In the genomic region with DNA sequence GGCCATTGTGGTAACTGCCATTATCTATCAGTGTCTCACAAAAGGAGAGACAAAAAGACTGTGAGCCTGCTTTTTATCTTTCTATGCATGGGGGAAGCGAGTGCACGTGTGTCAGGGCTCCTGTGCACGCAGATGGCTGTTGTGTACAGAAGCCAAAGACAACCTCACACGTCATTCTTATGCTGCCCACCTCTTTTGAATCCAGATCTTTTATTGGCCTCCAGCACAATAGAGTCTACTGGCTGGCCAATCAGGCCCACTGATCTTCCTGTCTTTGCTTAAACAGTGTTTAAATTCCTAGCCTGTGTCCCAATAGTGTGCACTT, we compare ENCODE assay signal across 21 mouse cellular contexts. TPM values are rescaled to one million over a fixed set of nuclear protein-coding genes. Genes with fewer than 3 reads are reported as not detected.
DNase-seq lines count a peak whose midpoint lies in the region; ATAC-seq lines count a peak whose summit lies in the region.
"Had no signal": no experiment of that assay in that cellular context is flagged by ENCODE, and none has a peak within 500 bp of the region (broad histone marks: within the 10 kb centered on the region; RNA-seq: fewer than 3 reads in every experiment).

No protein-coding gene starts in this region.

- ATAC-seq in hindbrain, embryonic 15.5 days (ENCODE audit: low FRiP score, low read depth) = 0 out of 2 replicates have a peak, but pooled peaks have one; percentile 23
- ATAC-seq in midbrain, embryonic 15.5 days (replicated peaks) = peak; percentile 78
- no peak for ATAC-seq in granulocyte monocyte progenitor cell, adult 5-6 weeks (replicated peaks; ENCODE audit: poor library complexity, severe bottlenecking)
- ATAC-seq: CD4-positive, CD25-positive, alpha-beta regulatory T cell, adult 4 months; Patski had no signal

- H3K4me1 ChIP-seq in hindbrain, embryonic 15.5 days (replicated peaks) = no peaks in the 10 kb centered on the region
- H3K4me1 ChIP-seq in midbrain, embryonic 15.5 days = peaks cover 8% of the 10 kb centered on the region; the same call in 1 of the 2 replicates
- H3K4me1 ChIP-seq: stomach, embryonic 15.5 days had no signal

- DNase-seq in Muller cell, postnatal 12 days (ENCODE audit: inconsistent ontology term) = peak; percentile 82
- peak; percentile 48 for DNase-seq in embryo, embryonic 10.5 days (ENCODE audit: low spot score)
- DNase-seq in cerebellum, adult 8-10 months = no peak
- DNase-seq in c-Kit-positive CD71-positive TER-119-positive erythroid progenitor cells, embryonic 14.5 days (ENCODE audit: low spot score) = no peak
- DNase-seq: cerebellum, postnatal 25 days; gastrocnemius, adult 2 months; thymus, postnatal 14 days had no signal

- no peak overlapping the region for H3K27ac ChIP-seq in hindbrain, embryonic 15.5 days (replicated peaks)
- H3K27ac ChIP-seq in midbrain, embryonic 15.5 days = no peak overlapping the region
- H3K27ac ChIP-seq: gastrocnemius, adult 2 months; liver, embryonic 14.5 days; macrophage; stomach, embryonic 15.5 days had no signal

- no peak overlapping the region for H3K4me3 ChIP-seq in hindbrain, embryonic 15.5 days
- H3K4me3 ChIP-seq in midbrain, embryonic 15.5 days = no peak overlapping the region
- H3K4me3 ChIP-seq: erythroblast, embryonic 14.5 days; gastrocnemius, adult 2 months; stomach, embryonic 15.5 days had no signal

- H3K36me3 ChIP-seq in hindbrain, embryonic 15.5 days = no peaks in the 10 kb centered on the region
- no peaks in the 10 kb centered on the region for H3K36me3 ChIP-seq in midbrain, embryonic 15.5 days (replicated peaks)
- H3K36me3 ChIP-seq: stomach, embryonic 15.5 days had no signal

- no peaks in the 10 kb centered on the region for H3K27me3 ChIP-seq in hindbrain, embryonic 15.5 days
- no peaks in the 10 kb centered on the region for H3K27me3 ChIP-seq in midbrain, embryonic 15.5 days (replicated peaks)
- H3K27me3 ChIP-seq: Patski; stomach, embryonic 15.5 days had no signal

- WGBS in hindbrain, embryonic 15.5 days = 25% methylated on average over 4 of the region's 4 CpGs
- 13% methylated on average over 4 of the region's 4 CpGs for whole genome bisulfite sequencing in midbrain, embryonic 15.5 days

- no peak overlapping the region for H3K4me2 ChIP-seq in hindbrain, embryonic 15.5 days
- H3K4me2 ChIP-seq in midbrain, embryonic 15.5 days = peak overlapping the region; percentile 26; the same call in 1 of the 2 replicates
- H3K4me2 ChIP-seq: heart, embryonic 11.5 days; stomach, embryonic 15.5 days had no signal

- H3K9me3 ChIP-seq in hindbrain, embryonic 15.5 days = no peaks in the 10 kb centered on the region
- H3K9me3 ChIP-seq in midbrain, embryonic 15.5 days = no peaks in the 10 kb centered on the region
- H3K9me3 ChIP-seq: stomach, embryonic 15.5 days had no signal

- H3K9ac ChIP-seq in hindbrain, embryonic 15.5 days = no peak overlapping the region
- no peak overlapping the region for H3K9ac ChIP-seq in midbrain, embryonic 15.5 days
- H3K9ac ChIP-seq: liver, embryonic 14.5 days; stomach, embryonic 15.5 days had no signal

RNA-seq across cellular contexts. Expression of a gene that starts 21.6 kb away (rescaled TPM):
- polyA plus RNA-seq in hindbrain, embryonic 15.5 days (2015; fragmentation: Nextera tagmentation; extraction: Ambion mirVana) = not detected in 2 replicates
- polyA plus RNA-seq in midbrain, embryonic 15.5 days (2015; fragmentation: Nextera tagmentation; extraction: Ambion mirVana) = not detected in 2 replicates
- total RNA-seq in granulocyte monocyte progenitor cell, adult 5-6 weeks (2014; fragmentation: Nextera tagmentation) = not detected in 2 replicates
- not detected in 2 replicates for total RNA-seq in granulocyte monocyte progenitor cell, adult 5-6 weeks (2017)
- total RNA-seq: gastrocnemius, adult 2 months; layer of hippocampus, adult 8-10 months; left cerebral cortex, postnatal 36 days; neutrophil, adult 5-6 weeks had no signal
- polyA plus RNA-seq: CD4-positive, CD25-positive, alpha-beta regulatory T cell, adult 4 months; erythroblast, embryonic 14.5 days; heart, embryonic 11.5 days; macrophage had no signal

RNA-seq across cellular contexts. Expression of a gene that starts 25.7 kb away (rescaled TPM):
- not detected in 2 replicates for polyA plus RNA-seq in hindbrain, embryonic 15.5 days (2015; fragmentation: Nextera tagmentation; extraction: Ambion mirVana)
- polyA plus RNA-seq in midbrain, embryonic 15.5 days (2015; fragmentation: Nextera tagmentation; extraction: Ambion mirVana) = not detected in 2 replicates
- total RNA-seq in granulocyte monocyte progenitor cell, adult 5-6 weeks (2014; fragmentation: Nextera tagmentation) = not detected in 2 replicates
- not detected in 2 replicates for total RNA-seq in granulocyte monocyte progenitor cell, adult 5-6 weeks (2017)
- total RNA-seq: gastrocnemius, adult 2 months; layer of hippocampus, adult 8-10 months; left cerebral cortex, postnatal 36 days; neutrophil, adult 5-6 weeks had no signal
- polyA plus RNA-seq: erythroblast, embryonic 14.5 days; heart, embryonic 11.5 days; macrophage had no signal

RNA-seq across cellular contexts. Expression of a gene that starts 40.7 kb away (rescaled TPM):
- not detected in 2 replicates for polyA plus RNA-seq in hindbrain, embryonic 15.5 days (2015; fragmentation: Nextera tagmentation; extraction: Ambion mirVana)
- polyA plus RNA-seq in midbrain, embryonic 15.5 days (2015; fragmentation: Nextera tagmentation; extraction: Ambion mirVana) = not detected in 2 replicates
- not detected in 2 replicates for total RNA-seq in granulocyte monocyte progenitor cell, adult 5-6 weeks (2014; fragmentation: Nextera tagmentation)
- not detected in 2 replicates for total RNA-seq in granulocyte monocyte progenitor cell, adult 5-6 weeks (2017)
- total RNA-seq: gastrocnemius, adult 2 months; layer of hippocampus, adult 8-10 months; left cerebral cortex, postnatal 36 days; neutrophil, adult 5-6 weeks had no signal
- polyA plus RNA-seq: CD4-positive, CD25-positive, alpha-beta regulatory T cell, adult 4 months; erythroblast, embryonic 14.5 days; heart, embryonic 11.5 days; kidney, embryonic 14.5 days; liver, embryonic 14.5 days; macrophage; Patski; stomach, embryonic 15.5 days had no signal

RNA-seq across cellular contexts. Expression of a gene that starts 41.0 kb away (rescaled TPM):
- polyA plus RNA-seq in hindbrain, embryonic 15.5 days (2015; fragmentation: Nextera tagmentation; extraction: Ambion mirVana) = not detected in 2 replicates
- polyA plus RNA-seq in midbrain, embryonic 15.5 days (2015; fragmentation: Nextera tagmentation; extraction: Ambion mirVana) = not detected in 2 replicates
- not detected in 2 replicates for total RNA-seq in granulocyte monocyte progenitor cell, adult 5-6 weeks (2014; fragmentation: Nextera tagmentation)
- not detected in 2 replicates for total RNA-seq in granulocyte monocyte progenitor cell, adult 5-6 weeks (2017)
- total RNA-seq: gastrocnemius, adult 2 months; layer of hippocampus, adult 8-10 months; left cerebral cortex, postnatal 36 days; neutrophil, adult 5-6 weeks had no signal
- polyA plus RNA-seq: CD4-positive, CD25-positive, alpha-beta regulatory T cell, adult 4 months; erythroblast, embryonic 14.5 days; heart, embryonic 11.5 days; kidney, embryonic 14.5 days; liver, embryonic 14.5 days; macrophage; Patski; stomach, embryonic 15.5 days had no signal

RNA-seq across cellular contexts. Expression of a gene that starts 54.0 kb away (rescaled TPM):
- not detected in 2 replicates for polyA plus RNA-seq in hindbrain, embryonic 15.5 days (2015; fragmentation: Nextera tagmentation; extraction: Ambion mirVana)
- polyA plus RNA-seq in midbrain, embryonic 15.5 days (2015; fragmentation: Nextera tagmentation; extraction: Ambion mirVana) = not detected in 2 replicates
- not detected in 2 replicates for total RNA-seq in granulocyte monocyte progenitor cell, adult 5-6 weeks (2014; fragmentation: Nextera tagmentation)
- not detected in 2 replicates for total RNA-seq in granulocyte monocyte progenitor cell, adult 5-6 weeks (2017)
- total RNA-seq: gastrocnemius, adult 2 months; layer of hippocampus, adult 8-10 months; left cerebral cortex, postnatal 36 days; neutrophil, adult 5-6 weeks had no signal
- polyA plus RNA-seq: CD4-positive, CD25-positive, alpha-beta regulatory T cell, adult 4 months; erythroblast, embryonic 14.5 days; heart, embryonic 11.5 days; macrophage had no signal

Comparison
In these comparisons a context has a peak if more than half of its experiments do, and no peak if none do; other contexts are left out.
1. DNase-seq: peak in Muller cell, postnatal 12 days (single experiment) and embryo, embryonic 10.5 days (single experiment); none in cerebellum, adult 8-10 months (single experiment) and c-Kit-positive CD71-positive TER-119-positive erythroid progenitor cells, embryonic 14.5 days (single experiment).